Mouse (Mus musculus) adipose tissue, adult 10 weeks (tissue): ENCODE data around the gene Mrpl14. TPM values are rescaled to one million over a fixed set of nuclear protein-coding genes. Genes with fewer than 3 reads are reported as not detected.

Source experiments
- polyA plus RNA-seq: library from polyadenylated mRNA; stranded (reverse); fragments of 350-450 nt; fragmentation: Illumina TruSeq; extraction: RNeasy Lipid Tissue Mini Kit (QIAGEN cat#74804); gene quantifications from one replicate; pipeline ENCODE4 v1.2.3, GENCODE M21; 2014; ENCODE audit warnings: low read depth, low replicate concordance

Mrpl14 gene
- polyA plus RNA-seq = 73.1 TPM

GRCm38 (mm10) chr17:45686093-45686619, at the start of gene Mrpl14:
TSS of gene Mrpl14 (plus strand) at chr17:45686322.

GRCm38 (mm10) chr17:45659225-45659624, 26.9 kb upstream of the Mrpl14 start, which contains the start of gene Capn11:
TSS of gene Capn11 (minus strand) at chr17:45659325.

GRCm38 (mm10) chr17:45686716-45687115, 594 bp downstream of the Mrpl14 start, which contains the start of gene Tmem63b:
TSS of gene Tmem63b (minus strand) at chr17:45686905.

GRCm38 (mm10) chr17:45733735-45734301, 47.7 kb downstream of the Mrpl14 start, which contains the start of gene 1600014C23Rik:
TSS of gene 1600014C23Rik (minus strand) at chr17:45733844.

Other genes with a start within 250 kb of the Mrpl14 start
- 0.66 TPM for gene Spats1, start 210.9 kb upstream of the Mrpl14 start, polyA plus RNA-seq
- gene Aars2, start 179.5 kb upstream of the Mrpl14 start, polyA plus RNA-seq = 6.2 TPM
- 4.0 TPM for gene Tcte1, start 162.9 kb upstream of the Mrpl14 start, polyA plus RNA-seq
- 0.81 TPM for gene Tmem151b, start 136.6 kb upstream of the Mrpl14 start, polyA plus RNA-seq
- 6.0 TPM for gene Nfkbie, start 130.6 kb upstream of the Mrpl14 start, polyA plus RNA-seq
- gene Slc35b2, start 122.4 kb upstream of the Mrpl14 start, polyA plus RNA-seq = 59.7 TPM
- 844 TPM for gene Hsp90ab1, start 113.1 kb upstream of the Mrpl14 start, polyA plus RNA-seq
- 69.4 TPM for gene Slc29a1, start 86.7 kb upstream of the Mrpl14 start, polyA plus RNA-seq
- gene Mymx, start 84.2 kb upstream of the Mrpl14 start, polyA plus RNA-seq = not detected
- 0.37 TPM for gene Capn11, start 27.0 kb upstream of the Mrpl14 start, polyA plus RNA-seq
- gene Tmem63b, start 583 bp downstream of the Mrpl14 start, polyA plus RNA-seq = 39.0 TPM
- 2.7 TPM for gene 1600014C23Rik, start 47.5 kb downstream of the Mrpl14 start, polyA plus RNA-seq